Mouse (Mus musculus) left cerebral cortex, postnatal 14 days (tissue): ENCODE measurements around the gene Il31ra. TPM values are rescaled to one million over a fixed set of nuclear protein-coding genes. Genes with fewer than 3 reads are reported as not detected.

Experiments
- DNase-seq, 2 experiments: peaks; one replicate each; pipeline ENCODE4 v3.0.0; 2021 to 2022; ENCODE audit warnings: low spot score in 2 of 2, mixed read lengths in 1 of 2
- intact Hi-C: fragments of 180-260 bp; cut with DNase I; formaldehyde crosslinking; loops from one replicate; pipeline ENCODE4 v1.15.1; 2025
- total RNA-seq, 2 experiments: library from RNA; stranded (reverse); gene quantifications; 2 replicates each; pipeline ENCODE4 v1.2.3; 2021

Gene Il31ra
- total RNA-seq, 2 experiments from 2014 or later = 0.21 to 0.53 TPM

GRCm38 (mm10) chr13:112511810-112512209, 82.3 kb downstream of the Il31ra start:
- DNase-seq = no peak
- intact Hi-C loops = no loop called here

- peak in 1 of 2 experiments; percentile 34 for DNase-seq
- intact Hi-C loops = no loop called here
Observed at GRCm38 (mm10) chr13:112511261-112511660, 82.9 kb downstream of the Il31ra start.

- intact Hi-C loops = no loop called here
- no peak for DNase-seq
Observed at GRCm38 (mm10) chr13:112510437-112511212, 83.5 kb downstream of the Il31ra start.

- intact Hi-C loops = loop anchor here (2.0 to 5.0 kb wide), 3 partner anchors 201 to 722 kb away; no protein-coding TSS in a partner anchor
- DNase-seq = peak; percentile 68 to 74
Observed at GRCm38 (mm10) chr13:112509465-112509864, 84.7 kb downstream of the Il31ra start.

GRCm38 (mm10) chr13:112508487-112508886, 85.7 kb downstream of the Il31ra start:
- intact Hi-C loops = loop anchor here (2.0 to 5.0 kb wide), 3 partner anchors 200 to 721 kb away; no protein-coding TSS in a partner anchor
- DNase-seq = no peak

GRCm38 (mm10) chr13:112507691-112508090, 86.5 kb downstream of the Il31ra start:
- intact Hi-C loops = loop anchor here (2.0 to 5.0 kb wide), 3 partner anchors 199 to 720 kb away; no protein-coding TSS in a partner anchor
- DNase-seq = no peak

GRCm38 (mm10) chr13:112506766-112507165, 87.4 kb downstream of the Il31ra start:
- peak; percentile 17 to 25 for DNase-seq
- intact Hi-C loops = loop anchor here (5.0 kb wide), 2 partner anchors 234 to 719 kb away; no protein-coding TSS in a partner anchor

- DNase-seq = no peak
- intact Hi-C loops = loop anchor here (5.0 kb wide), 2 partner anchors 233 to 718 kb away; no protein-coding TSS in a partner anchor
Observed at GRCm38 (mm10) chr13:112505436-112505835, 88.7 kb downstream of the Il31ra start.

GRCm38 (mm10) chr13:112503846-112504245, 90.3 kb downstream of the Il31ra start:
- no peak for DNase-seq
- intact Hi-C loops = no loop called here

- DNase-seq = no peak
- intact Hi-C loops = no loop called here
Observed at GRCm38 (mm10) chr13:112500466-112500865, 93.7 kb downstream of the Il31ra start.

- no peak for DNase-seq
- intact Hi-C loops = no loop called here
Observed at GRCm38 (mm10) chr13:112500027-112500426, 94.1 kb downstream of the Il31ra start.

GRCm38 (mm10) chr13:112494590-112494989, 99.6 kb downstream of the Il31ra start:
- intact Hi-C loops = no loop called here
- no peak for DNase-seq

GRCm38 (mm10) chr13:112492285-112492678, 101.9 kb downstream of the Il31ra start:
- no peak for DNase-seq
- intact Hi-C loops = no loop called here

GRCm38 (mm10) chr13:112491636-112492284, 102.4 kb downstream of the Il31ra start:
- no peak for DNase-seq
- intact Hi-C loops = no loop called here

GRCm38 (mm10) chr13:112490036-112490435, 104.1 kb downstream of the Il31ra start:
- DNase-seq = no peak
- intact Hi-C loops = no loop called here

- DNase-seq = no peak
- intact Hi-C loops = no loop called here
Observed at GRCm38 (mm10) chr13:112486676-112487075, 107.5 kb downstream of the Il31ra start.

- intact Hi-C loops = no loop called here
- no peak for DNase-seq
Observed at GRCm38 (mm10) chr13:112486236-112486635, 107.9 kb downstream of the Il31ra start.

GRCm38 (mm10) chr13:112483015-112483414, 111.1 kb downstream of the Il31ra start:
- no peak for DNase-seq
- intact Hi-C loops = no loop called here

- intact Hi-C loops = no loop called here
- no peak for DNase-seq
Observed at GRCm38 (mm10) chr13:112482525-112482924, 111.6 kb downstream of the Il31ra start.

- intact Hi-C loops = no loop called here
- DNase-seq = no peak
Observed at GRCm38 (mm10) chr13:112479926-112480325, 114.2 kb downstream of the Il31ra start.
